Mouse (Mus musculus) right cerebral cortex, postnatal 25 days (tissue): Measurements from ENCODE around the gene Il12b.
"Not testable (repeated sequence)": the region's sequence is repeated elsewhere in the genome, so short reads cannot be mapped to it uniquely, and the experiment has no call there.

Experiments
- DNase-seq: peaks from one replicate; pipeline ENCODE4 v3.0.0; 2022

Il12b gene

DNA sequence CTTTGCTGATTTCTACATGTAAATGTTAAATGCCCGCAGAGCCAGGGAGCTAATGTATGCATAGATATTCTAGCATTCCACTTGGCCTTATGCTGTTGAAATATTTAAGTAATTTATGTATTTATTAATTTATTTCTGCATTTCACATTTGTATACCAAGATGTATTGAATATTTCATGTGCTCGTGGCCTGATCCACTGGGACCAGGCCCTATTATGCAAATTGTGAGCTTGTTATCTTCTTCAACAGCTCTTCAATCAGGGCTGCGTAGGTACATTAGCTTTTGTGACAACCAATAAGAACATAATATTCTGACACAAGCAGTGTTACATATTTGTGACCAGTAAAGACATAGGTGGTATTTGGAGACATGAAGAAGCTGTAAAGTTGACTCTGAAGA lies 13.5 kb downstream of the Il12b start:
- no peak for DNase-seq

DNA sequence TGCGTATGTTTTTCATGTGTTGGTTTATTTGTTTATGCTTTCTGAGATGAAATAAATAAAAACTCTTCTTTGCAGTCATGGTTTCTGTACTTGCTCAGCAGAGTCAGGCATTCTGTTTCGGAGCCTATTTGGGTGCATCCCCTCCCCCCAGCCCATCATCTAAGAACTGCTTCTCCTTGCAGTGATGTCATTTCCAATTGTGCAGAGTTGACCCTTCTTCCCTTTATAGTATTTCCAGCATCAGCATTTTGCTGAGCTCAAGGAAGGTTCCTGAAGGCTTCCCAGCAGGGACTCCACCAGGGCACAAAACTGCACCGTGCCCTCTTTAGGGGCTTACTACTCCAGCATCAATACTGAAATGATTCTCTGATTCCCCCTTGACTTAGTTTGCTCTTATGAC lies 14.7 kb downstream of the Il12b start:
- no peak for DNase-seq

DNA sequence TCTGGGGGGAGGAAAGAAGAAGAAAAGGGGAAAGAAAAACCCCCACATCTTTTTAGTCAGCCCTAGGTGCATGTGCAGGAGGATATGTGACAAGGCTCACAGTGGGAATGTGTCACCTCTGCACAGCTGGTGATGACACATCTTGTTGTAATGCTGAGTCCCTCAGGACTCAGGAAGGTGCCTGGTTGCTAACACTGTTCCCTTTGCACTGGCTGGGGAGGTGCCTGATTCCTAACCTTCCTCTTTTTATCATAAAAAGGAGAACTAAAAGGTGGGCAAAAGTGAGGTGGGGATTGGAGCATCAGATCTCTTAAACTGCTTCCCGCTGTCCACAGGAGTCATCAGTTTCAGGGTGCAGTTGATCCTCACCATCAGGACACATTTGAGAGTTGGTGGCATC lies 17.5 kb downstream of the Il12b start:
- no peak for DNase-seq

DNA sequence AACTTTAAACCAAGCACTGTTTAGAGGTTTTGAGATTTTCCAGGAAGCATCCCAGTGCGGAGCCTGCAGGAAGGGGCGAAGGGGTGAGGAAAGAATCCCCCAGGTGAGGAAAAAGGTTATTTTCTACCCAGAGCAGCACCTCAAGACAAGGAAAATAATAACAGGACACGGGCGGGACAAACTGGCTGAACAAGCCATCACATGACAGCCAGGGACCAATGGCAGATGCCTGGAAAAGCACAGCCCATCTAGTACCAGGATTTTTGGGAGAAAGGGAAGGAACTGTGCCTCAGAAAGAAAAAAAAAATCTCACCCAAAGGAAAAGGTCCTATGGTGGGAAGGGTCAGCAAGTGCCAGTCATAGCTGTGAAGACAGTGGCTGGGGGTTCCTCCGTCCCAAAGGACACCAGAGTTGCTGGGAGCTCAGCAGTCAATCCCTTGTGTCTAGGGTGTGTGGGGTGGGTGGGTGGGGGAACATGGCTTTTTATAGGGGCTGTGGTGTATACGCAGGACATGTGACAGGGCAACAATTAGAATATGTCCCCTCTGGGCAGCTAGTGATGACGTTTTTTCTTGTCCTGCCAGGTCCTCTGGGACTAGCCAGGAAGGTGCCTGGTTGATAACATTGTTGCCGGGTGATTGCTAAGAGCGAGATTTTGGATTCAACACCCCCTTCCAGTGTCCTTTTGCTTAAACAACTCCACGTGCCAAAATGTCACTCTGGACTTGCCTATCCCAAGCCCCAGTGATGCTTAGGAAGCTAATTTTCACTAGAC lies 22.7 kb downstream of the Il12b start:
- no peak for DNase-seq

DNA sequence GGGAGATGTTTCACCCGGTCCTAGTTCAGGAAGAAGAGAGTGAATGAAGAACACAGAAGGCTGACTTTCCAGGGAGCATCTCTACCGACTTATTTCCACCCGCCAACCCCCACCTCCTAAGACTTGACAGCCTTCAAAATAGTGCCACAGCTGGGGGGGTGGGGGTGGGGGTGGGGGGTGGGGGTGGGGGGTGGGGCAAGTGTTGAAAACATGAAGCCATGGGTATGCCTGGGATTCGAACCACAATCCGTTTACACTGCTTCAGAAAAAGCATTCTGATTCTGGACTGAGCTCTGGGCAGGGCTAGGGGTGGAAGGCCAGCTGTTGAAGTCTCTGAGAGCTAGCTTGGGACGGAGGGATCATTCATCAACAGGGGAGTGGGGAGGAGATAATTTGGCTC lies 23.4 kb downstream of the Il12b start:
- DNase-seq: no peak

DNA sequence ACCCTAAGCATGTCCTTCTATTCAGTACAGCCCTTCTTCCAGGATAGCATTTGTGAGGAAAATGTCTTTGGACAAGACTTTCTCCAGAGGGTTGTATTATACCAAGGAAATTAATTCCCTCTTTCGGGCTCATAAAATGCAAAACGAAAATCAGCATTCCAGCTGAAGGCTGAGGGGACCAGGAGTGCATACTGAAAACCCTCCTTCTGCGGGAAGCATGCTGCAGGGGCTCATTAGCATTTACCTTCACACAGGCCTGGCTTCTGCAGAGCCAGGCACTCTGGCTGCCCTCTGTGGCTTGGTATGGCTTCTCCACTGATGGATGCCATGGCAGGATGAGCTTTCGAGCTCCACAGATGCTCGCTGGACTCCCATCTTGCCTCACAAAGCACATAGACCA lies 24.1 kb downstream of the Il12b start:
- DNase-seq: no peak

DNA sequence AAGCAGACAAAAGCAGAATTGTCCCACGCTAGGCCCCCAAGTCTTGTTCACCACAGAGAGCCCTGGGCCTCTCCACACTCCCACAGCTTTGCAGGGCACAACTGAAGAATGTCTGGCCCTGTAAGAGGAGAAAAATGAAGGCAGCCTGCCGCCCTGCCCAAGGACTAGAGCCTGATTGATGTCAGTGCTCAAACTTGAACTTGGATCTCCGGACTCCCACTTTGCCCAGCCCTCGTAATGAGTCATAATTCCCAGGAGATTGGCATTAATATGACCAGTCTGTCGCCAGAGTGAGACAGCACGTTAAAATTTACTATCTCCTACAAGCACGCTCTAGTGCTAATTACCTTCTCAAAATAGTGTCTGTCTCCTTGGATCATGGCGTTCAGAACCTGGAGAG lies 25.1 kb downstream of the Il12b start:
- no peak for DNase-seq

DNA sequence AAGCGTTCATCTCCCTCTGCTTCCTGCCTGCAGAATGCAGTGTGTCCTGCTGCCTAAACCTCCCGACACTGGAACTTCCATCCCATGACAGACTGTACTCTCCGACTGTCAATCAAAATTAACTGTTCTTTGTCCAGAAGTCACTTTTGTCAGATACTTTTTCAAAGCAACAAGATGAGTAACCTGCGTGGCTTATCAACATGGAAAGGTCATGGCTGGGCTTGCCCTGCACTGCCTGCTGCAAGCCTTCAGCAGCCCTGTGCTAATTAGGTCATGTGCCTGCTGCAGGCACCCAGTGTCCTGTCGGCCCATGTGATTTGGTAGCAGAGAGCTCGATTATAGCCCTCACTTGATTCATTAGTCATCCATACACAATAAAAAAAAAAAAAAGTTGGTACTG lies 25.8 kb downstream of the Il12b start:
- DNase-seq: no peak

DNA sequence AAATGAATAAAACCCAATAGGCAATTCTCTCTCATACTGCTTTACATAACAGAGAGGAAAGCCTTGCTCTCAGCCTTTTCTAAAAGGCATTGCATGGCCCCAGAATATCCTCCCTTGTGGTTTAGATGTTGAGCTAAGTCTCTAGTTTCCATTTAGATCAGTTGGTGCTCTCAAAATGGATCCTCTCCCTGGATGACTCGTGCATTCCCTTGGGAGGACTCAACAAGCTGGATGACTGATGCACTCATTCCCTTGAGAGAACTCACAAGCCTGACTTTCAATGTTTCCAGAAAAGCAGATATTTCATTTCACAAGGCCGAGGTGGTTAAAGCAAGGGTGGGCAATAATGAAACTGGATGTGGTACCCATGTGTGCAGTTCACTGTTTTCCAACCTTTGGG lies 28.1 kb downstream of the Il12b start:
- DNase-seq: no peak

DNA sequence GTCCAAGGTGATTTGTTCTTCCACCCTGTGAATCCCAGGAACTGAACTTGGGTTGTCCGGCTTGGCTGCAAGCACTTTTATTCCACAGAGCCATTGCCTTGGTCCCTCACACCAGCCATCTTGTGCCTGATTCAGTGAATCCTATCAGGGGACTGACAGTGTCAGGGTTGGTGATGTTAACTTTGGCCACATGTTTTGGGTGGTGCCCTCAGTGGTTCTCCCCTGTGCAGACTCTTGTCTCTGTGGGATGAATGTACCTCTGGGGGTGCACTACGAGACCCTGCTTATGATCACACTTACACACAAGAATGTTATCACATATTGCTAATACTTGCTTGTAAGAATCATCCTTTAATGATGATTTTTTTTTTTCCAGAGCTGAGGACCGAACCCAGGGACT lies 30.2 kb downstream of the Il12b start:
- DNase-seq: no peak

DNA sequence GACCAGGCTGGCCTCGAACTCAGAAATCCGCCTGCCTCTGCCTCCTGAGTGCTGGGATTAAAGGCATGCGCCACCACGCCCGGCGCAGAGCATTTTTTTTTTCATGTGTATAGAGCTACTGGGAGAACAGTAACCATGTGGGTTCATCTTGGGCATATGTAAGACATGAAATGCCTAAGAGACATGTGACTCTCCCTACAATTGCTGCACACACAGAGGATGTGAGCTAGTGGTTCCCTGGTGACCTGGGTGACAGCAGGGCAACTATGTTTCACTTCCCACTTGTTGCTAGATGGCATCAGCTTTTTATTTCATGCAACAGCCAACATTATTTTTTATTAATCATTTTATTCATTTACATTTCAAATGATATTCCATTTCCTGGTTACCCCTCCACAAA lies 37.9 kb downstream of the Il12b start:
- no peak for DNase-seq

DNA sequence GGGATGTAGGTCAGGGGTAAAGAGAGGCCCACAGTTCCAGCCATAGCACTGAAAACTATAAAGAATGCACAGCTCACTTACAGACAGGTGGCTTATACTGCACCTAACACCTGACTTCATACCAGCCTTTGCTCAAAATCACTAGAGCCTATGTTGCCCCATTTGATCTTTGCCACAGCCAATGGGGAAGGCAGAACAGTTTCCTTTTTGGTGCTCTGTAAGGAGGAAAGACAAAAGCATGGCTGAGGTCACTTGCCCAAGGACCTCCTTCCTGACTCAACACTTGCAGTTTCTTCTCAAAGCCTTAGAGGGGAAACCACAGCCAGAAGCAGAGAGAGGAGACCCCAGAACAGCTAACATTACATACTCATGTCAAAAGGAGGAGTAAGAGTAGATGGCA lies 51.2 kb downstream of the Il12b start:
- DNase-seq: no peak

DNA sequence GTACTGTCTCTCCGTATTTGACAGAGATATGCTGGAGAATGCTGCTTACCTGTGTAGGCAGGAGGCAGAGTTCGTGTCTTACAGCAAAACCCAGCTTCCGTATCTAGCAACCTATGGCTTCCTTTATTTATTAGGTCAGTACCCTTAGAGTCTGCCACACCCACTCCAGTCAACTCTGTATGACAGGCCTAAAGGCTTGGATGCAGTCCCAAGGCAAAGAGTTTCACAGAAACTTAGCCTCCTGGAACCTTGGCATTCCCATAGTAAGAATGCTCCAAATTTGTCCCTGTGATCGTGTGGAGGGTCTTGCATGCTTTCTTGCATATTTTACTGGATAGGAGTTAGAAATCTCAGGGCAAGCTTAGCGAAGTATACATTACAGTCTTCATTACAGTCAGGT lies 52.2 kb downstream of the Il12b start:
- not testable (repeated sequence) for DNase-seq

DNA sequence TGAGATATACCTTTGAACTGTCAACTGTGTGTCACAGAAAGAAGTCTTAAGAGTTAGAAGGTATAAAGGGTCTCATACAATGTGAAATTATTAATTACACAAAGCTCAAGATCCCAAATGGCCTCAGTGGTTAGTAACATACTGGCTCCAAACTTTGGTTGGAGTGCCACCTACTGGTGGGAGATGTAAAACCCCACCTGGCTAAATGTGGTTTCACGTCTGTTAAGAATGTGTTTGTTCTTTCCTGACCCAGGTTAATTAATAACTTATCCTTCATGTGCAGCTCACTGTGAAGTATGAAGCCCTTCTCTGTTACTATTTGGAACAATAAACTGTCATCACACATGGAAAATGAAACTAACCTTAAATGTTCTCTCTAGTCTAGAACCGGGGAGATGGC lies 53.6 kb downstream of the Il12b start:
- peak; percentile 35 for DNase-seq

DNA sequence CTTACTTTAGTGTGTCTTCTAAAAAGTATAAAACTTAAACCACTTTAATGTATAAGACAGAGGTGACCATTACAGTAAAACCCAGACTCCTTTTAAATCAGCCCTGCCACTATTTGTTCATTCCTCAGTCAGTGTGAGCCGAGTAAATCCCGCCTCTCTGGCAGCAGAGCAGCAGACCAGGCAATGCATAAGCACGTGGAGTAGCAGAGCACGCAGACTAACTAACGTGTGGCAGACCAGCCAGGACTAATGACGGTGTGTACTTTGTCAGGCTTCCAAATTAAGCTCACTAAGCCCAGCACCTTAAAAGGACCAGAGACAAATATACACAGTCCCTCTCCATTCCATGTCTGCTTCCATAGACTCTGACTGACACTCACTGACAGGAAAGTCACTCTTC lies 61.6 kb downstream of the Il12b start:
- no peak for DNase-seq
